Mouse (Mus musculus) MEL (cell line): ENCODE measurements around the gene Syt1. TPM values are rescaled to one million over a fixed set of nuclear protein-coding genes. Genes with fewer than 3 reads are reported as not detected.

Source experiments
- DNase-seq: peaks from one replicate; pipeline ENCODE4 v3.0.0; 2011; ENCODE audit warnings: low read depth, low spot score
- H3K27ac ChIP-seq: 2 replicates; pipeline ENCODE4 v1.5.1; 2012; ENCODE audit warnings: low read depth, mild to moderate bottlenecking, control low read depth, low read length, moderate library complexity; ENCODE audit not compliant: control insufficient read depth
- H3K27me3 ChIP-seq, 2 experiments: fragments of 150-350 bp in 1 of 2; sonication (generic) in 1 of 2; 2 replicates each; pipeline ENCODE4 v1.6.1; 2012; ENCODE audit warnings: low read length in 2 of 2, mild to moderate bottlenecking in 2 of 2, improper control_type of control experiment in 1 of 2, moderate library complexity in 1 of 2; ENCODE audit not compliant: insufficient read depth in 2 of 2, control insufficient read depth in 1 of 2
- H3K36me3 ChIP-seq, 2 experiments: 2 replicates each; pipeline ENCODE4 v1.6.1; 2012 to 2014; ENCODE audit warnings: low read length in 2 of 2, improper control_type of control experiment in 1 of 2, inconsistent platforms in 1 of 2, mild to moderate bottlenecking in 1 of 2; ENCODE audit not compliant: insufficient read depth in 2 of 2, control insufficient read depth in 1 of 2
- H3K4me1 ChIP-seq, 2 experiments: fragments of 150-350 bp in 1 of 2; sonication (generic) in 1 of 2; 2 replicates each; pipeline ENCODE4 v1.6.1; 2012; ENCODE audit warnings: low read length in 2 of 2, improper control_type of control experiment in 1 of 2, mild to moderate bottlenecking in 1 of 2; ENCODE audit not compliant: insufficient read depth in 2 of 2, control insufficient read depth in 1 of 2
- H3K4me3 ChIP-seq, 2 experiments: fragments of 150-350 bp in 1 of 2; sonication (generic) in 1 of 2; 2 replicates each; pipeline ENCODE4 v1.5.1; 2012; ENCODE audit warnings: low read depth in 2 of 2, low read length in 2 of 2, mild to moderate bottlenecking in 2 of 2, moderate library complexity in 2 of 2, control low read depth in 1 of 2, improper control_type of control experiment in 1 of 2; ENCODE audit not compliant: control insufficient read depth in 1 of 2, insufficient read depth in 1 of 2
- H3K79me2 ChIP-seq: 2 replicates; pipeline ENCODE4 v1.6.1; 2012; ENCODE audit warnings: mild to moderate bottlenecking, low read length, moderate library complexity; ENCODE audit not compliant: control insufficient read depth, poor library complexity, insufficient read depth
- H3K9ac ChIP-seq: 2 replicates; pipeline ENCODE4 v1.6.1; 2012; ENCODE audit warnings: low read depth, mild to moderate bottlenecking, control low read depth, low read length, moderate library complexity; ENCODE audit not compliant: control insufficient read depth, poor library complexity, severe bottlenecking
- H3K9me3 ChIP-seq: fragments of 150-350 bp; sonication (generic); replicated peaks from 2 replicates; pipeline ENCODE4 v1.6.1; 2012; ENCODE audit warnings: mild to moderate bottlenecking, low read length, improper control_type of control experiment, moderate library complexity; ENCODE audit not compliant: insufficient read depth
- CHD2 ChIP-seq: IDR thresholded peaks from 2 replicates; pipeline ENCODE4 v1.6.1; 2011; ENCODE audit warnings: low read length, improper control_type of control experiment
- CTCF ChIP-seq, 3 experiments: IDR thresholded peaks in 2 of 3; conservative IDR thresholded peaks in 1 of 3; 2 replicates each; pipeline ENCODE4 v1.5.1; 2011 to 2012; ENCODE audit warnings: low read length in 3 of 3, low read depth in 2 of 3, mild to moderate bottlenecking in 2 of 3, improper control_type of control experiment in 1 of 3, inconsistent platforms in 1 of 3, mixed read lengths in 1 of 3, moderate library complexity in 1 of 3; ENCODE audit not compliant: control insufficient read depth in 1 of 3, insufficient read depth in 1 of 3, poor library complexity in 1 of 3, severe bottlenecking in 1 of 3
- EP300 ChIP-seq, 2 experiments: IDR thresholded peaks; 2 replicates each; pipeline ENCODE4 v1.6.1; 2011; ENCODE audit warnings: improper control_type of control experiment in 2 of 2, low read length in 2 of 2, low read depth in 1 of 2, mild to moderate bottlenecking in 1 of 2
- GATA1 ChIP-seq: IDR thresholded peaks from 2 replicates; pipeline ENCODE4 v1.6.1; 2011; ENCODE audit warnings: low read depth, low read length, improper control_type of control experiment
- HCFC1 ChIP-seq: IDR thresholded peaks from 2 replicates; pipeline ENCODE4 v1.6.1; 2012; ENCODE audit warnings: low read depth, mild to moderate bottlenecking, inconsistent platforms, low read length, improper control_type of control experiment, moderate library complexity
- MAFK ChIP-seq: IDR thresholded peaks from 2 replicates; pipeline ENCODE4 v1.6.1; 2011; ENCODE audit warnings: low read depth, mild to moderate bottlenecking, low read length, improper control_type of control experiment, borderline replicate concordance
- MAZ ChIP-seq: IDR thresholded peaks from 2 replicates; pipeline ENCODE4 v1.6.1; 2012; ENCODE audit warnings: low read depth, mild to moderate bottlenecking, inconsistent platforms, low read length, improper control_type of control experiment
- MYB ChIP-seq: IDR thresholded peaks from 2 replicates; pipeline ENCODE4 v1.6.1; 2011; ENCODE audit warnings: mild to moderate bottlenecking, low read depth, low read length, improper control_type of control experiment
- NRF1 ChIP-seq: IDR thresholded peaks from 2 replicates; pipeline ENCODE4 v1.6.1; 2014; ENCODE audit warnings: low read depth, mild to moderate bottlenecking, inconsistent platforms, low read length, improper control_type of control experiment, moderate library complexity; ENCODE audit not compliant: poor library complexity, insufficient read depth, severe bottlenecking
- POLR2A ChIP-seq, 2 experiments: IDR thresholded peaks; 2 replicates each; pipeline ENCODE4 v1.6.1; 2011 to 2012; ENCODE audit warnings: low read length in 2 of 2, mild to moderate bottlenecking in 2 of 2, control low read depth in 1 of 2, improper control_type of control experiment in 1 of 2, low read depth in 1 of 2, moderate library complexity in 1 of 2; ENCODE audit not compliant: control insufficient read depth in 1 of 2, insufficient read depth in 1 of 2, poor library complexity in 1 of 2
- POLR2AphosphoS5 ChIP-seq: IDR thresholded peaks from 2 replicates; pipeline ENCODE4 v1.6.1; 2012; ENCODE audit warnings: low read depth, borderline replicate concordance, mild to moderate bottlenecking, inconsistent platforms, low read length, moderate library complexity, mixed read lengths
- RCOR1 ChIP-seq: IDR thresholded peaks from 2 replicates; pipeline ENCODE4 v1.6.1; 2012; ENCODE audit warnings: low read depth, mild to moderate bottlenecking, inconsistent platforms, low read length, improper control_type of control experiment
- TAL1 ChIP-seq: IDR thresholded peaks from 2 replicates; pipeline ENCODE4 v1.6.1; 2012; ENCODE audit warnings: mild to moderate bottlenecking, inconsistent platforms, low read length, moderate library complexity, mixed read lengths
- TCF12 ChIP-seq: IDR thresholded peaks from 2 replicates; pipeline ENCODE4 v1.6.1; 2014; ENCODE audit warnings: low read depth, mild to moderate bottlenecking, inconsistent platforms, low read length, improper control_type of control experiment, moderate library complexity
- USF2 ChIP-seq, 2 experiments: IDR thresholded peaks; 2 replicates each; pipeline ENCODE4 v1.6.1; 2011 to 2012; ENCODE audit warnings: improper control_type of control experiment in 2 of 2, low read length in 2 of 2, borderline replicate concordance in 1 of 2, inconsistent platforms in 1 of 2, low read depth in 1 of 2, mild to moderate bottlenecking in 1 of 2; ENCODE audit not compliant: insufficient read depth in 1 of 2
- ZC3H11A ChIP-seq: IDR thresholded peaks from 2 replicates; pipeline ENCODE4 v1.6.1; 2012; ENCODE audit warnings: low read depth, mild to moderate bottlenecking, inconsistent platforms, low read length, improper control_type of control experiment
- ZMIZ1 ChIP-seq: IDR thresholded peaks from 2 replicates; pipeline ENCODE4 v1.6.1; 2012; ENCODE audit warnings: low read depth, mild to moderate bottlenecking, inconsistent platforms, low read length, improper control_type of control experiment, moderate library complexity
- ZNF384 ChIP-seq: IDR thresholded peaks from 2 replicates; pipeline ENCODE4 v1.6.1; 2012; ENCODE audit warnings: low read depth, mild to moderate bottlenecking, inconsistent platforms, low read length, improper control_type of control experiment
- polyA plus RNA-seq, 2 experiments: library from polyadenylated mRNA; stranded (reverse) in 1 of 2; unstranded in 1 of 2; fragments of >175 nt in 1 of 2; fragments of >200 nt in 1 of 2; gene quantifications; 2 replicates each; pipeline versions ENCODE4 v1.2.1 to v1.2.4; 2012; ENCODE audit warnings: low replicate concordance in 2 of 2, low read depth in 1 of 2; ENCODE audit not compliant: insufficient read length in 2 of 2, insufficient read depth in 1 of 2, missing spikeins in 1 of 2
- total RNA-seq: library from RNA; depleted of rRNA; stranded (reverse); fragments of 300-350 nt; gene quantifications from 2 replicates; pipeline ENCODE4 v1.2.3, GENCODE M21; 2012

The Syt1 gene
- total and polyA plus RNA-seq, 3 experiments, result not detected

DNA sequence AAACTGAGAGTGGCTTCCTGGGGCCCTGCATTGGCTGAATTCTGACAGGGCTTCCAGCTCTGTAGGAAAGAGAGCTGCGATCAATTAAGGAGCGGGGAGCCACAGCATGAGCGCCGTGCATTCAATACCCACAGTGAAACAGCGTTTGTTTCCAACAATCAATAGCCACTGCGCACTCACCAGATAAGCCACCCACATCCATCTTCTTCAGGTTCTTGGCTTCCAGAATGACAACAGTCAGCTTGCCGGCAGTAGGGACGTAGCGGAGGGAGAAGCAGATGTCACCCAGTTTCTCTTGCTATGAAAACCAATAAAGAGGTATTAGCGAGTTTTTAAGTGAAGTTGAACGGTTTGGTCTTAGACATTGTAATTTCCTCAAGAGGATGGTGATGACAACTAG, 427.1 kb downstream of the Syt1 start:
- Histone ChIP-seq H3K36me3 (peaks cover 0 to 25% of the 10 kb centered on the region in 2 experiments; a peak in 2 of 4 replicates), H3K27me3 (no peaks in the 10 kb centered on the region), H3K9me3 (no peaks in the 10 kb centered on the region), H3K4me1 (peaks cover 8 to 19% of the 10 kb centered on the region in 2 experiments), H3K27ac (peak overlapping the region; percentile 55; the same call in 1 of the 2 replicates), H3K4me3 (no peak overlapping the region), H3K9ac (no peak overlapping the region), H3K79me2 (no peaks in the 10 kb centered on the region)
- DNase-seq, result peak; percentile 12
- TF ChIP-seq ZMIZ1 (no peak), EP300 (IDR thresholded peaks at IDR 0.05; ENCODE audit: low read depth in 1 of 2, low read length in 2 of 2) (0 out of 4 replicates have a peak, but pooled peaks of 1 of the 2 experiments have one; percentile 16), MYB (no peak), TCF12 (no peak), USF2 (IDR thresholded peaks at IDR 0.05; ENCODE audit: borderline replicate concordance in 1 of 2, insufficient read depth in 1 of 2, low read depth in 1 of 2, low read length in 2 of 2) (no peak), ZC3H11A (no peak), POLR2A (IDR thresholded peaks at IDR 0.05; ENCODE audit: control insufficient read depth in 1 of 2, insufficient read depth in 1 of 2, low read depth in 1 of 2, low read length in 2 of 2, poor library complexity in 1 of 2) (no peak)

GRCm38 (mm10) chr10:108582397-108582730, 428.4 kb downstream of the Syt1 start:
- H3K4me1 ChIP-seq, result peaks cover 8 to 19% of the 10 kb centered on the region in 2 experiments
- no peak overlapping the region for H3K9ac ChIP-seq
- peaks cover 0 to 25% of the 10 kb centered on the region in 2 experiments; a peak in 2 of 4 replicates for H3K36me3 ChIP-seq
- no peaks in the 10 kb centered on the region for H3K9me3 ChIP-seq
- DNase-seq, result peak; percentile 80
- no peak overlapping the region for H3K4me3 ChIP-seq
- no peaks in the 10 kb centered on the region for H3K79me2 ChIP-seq
- H3K27me3 ChIP-seq, result no peaks in the 10 kb centered on the region
- TF ChIP-seq HCFC1 (0 out of 2 replicates have a peak, but pooled peaks have one; percentile 8), MYB (peak; percentile 87), EP300 (IDR thresholded peaks at IDR 0.05; ENCODE audit: low read depth in 1 of 2, low read length in 2 of 2) (peak; percentile 93 to 98), MAFK (no peak), TCF12 (peak; percentile 90), CTCF (IDR thresholded peaks at IDR 0.05 in 2 of 3, conservative IDR thresholded peaks at IDR 0.05 in 1 of 3; ENCODE audit: control insufficient read depth in 1 of 3, insufficient read depth in 1 of 3, low read depth in 2 of 3, low read length in 3 of 3, poor library complexity in 1 of 3, severe bottlenecking in 1 of 3) (no peak), NRF1 (no peak), GATA1 (peak; percentile 93), CHD2 (no peak), TAL1 (peak; percentile 64), POLR2AphosphoS5 (no peak), RCOR1 (no peak; the same call in 1 of the 2 replicates), ZNF384 (no peak), MAZ (0 out of 2 replicates have a peak, but pooled peaks have one; percentile 27)
- H3K27ac ChIP-seq, result peak overlapping the region; percentile 93
